In genomic region chr1:189012846-189013586, GRCm38 (mm10) we compare ENCODE assay signal across 8 mouse cellular contexts. TPM values are rescaled to one million over a fixed set of nuclear protein-coding genes. Genes with fewer than 3 reads are reported as not detected.
DNase-seq lines count a peak whose midpoint lies in the region; ATAC-seq lines count a peak whose summit lies in the region.

No protein-coding gene starts in this region.

- no peaks in the 10 kb centered on the region for H3K9me3 ChIP-seq in kidney, embryonic 14.5 days (ENCODE audit: control insufficient read depth, low read length)
- H3K9me3 ChIP-seq in limb, embryonic 10.5 days (replicated peaks): no peaks in the 10 kb centered on the region
- no peaks in the 10 kb centered on the region for H3K9me3 ChIP-seq in midbrain, embryonic 14.5 days (ENCODE audit: control insufficient read depth, low read length)

- no peak for DNase-seq in kidney, adult 8-10 months
- DNase-seq in limb, embryonic 10.5 days (ENCODE audit: low spot score): no peak
- peak; percentile 13 for DNase-seq in midbrain, embryonic 14.5 days
- no peak for DNase-seq in cerebellum, adult 9-11 months
- DNase-seq in gastrocnemius, adult 18-20 months (ENCODE audit: low spot score): no peak

- H3K27me3 ChIP-seq in kidney, embryonic 14.5 days (ENCODE audit: control insufficient read depth, insufficient read depth, low read length): peaks cover 3% of the 10 kb centered on the region; the same call in 1 of the 2 replicates
- peaks cover 23% of the 10 kb centered on the region for H3K27me3 ChIP-seq in limb, embryonic 10.5 days (ENCODE audit: low read depth, poor library complexity, severe bottlenecking)
- no peaks in the 10 kb centered on the region for H3K27me3 ChIP-seq in midbrain, embryonic 14.5 days (ENCODE audit: control insufficient read depth, insufficient read depth, low read length)

- H3K4me2 ChIP-seq in kidney, embryonic 14.5 days (replicated peaks; ENCODE audit: low read depth, low read length): peak overlapping the region; percentile 47
- H3K4me2 ChIP-seq in midbrain, embryonic 14.5 days (ENCODE audit: low read length): peak overlapping the region; percentile 26

- H3K4me3 ChIP-seq in kidney, embryonic 14.5 days (ENCODE audit: low read length): peak overlapping the region; percentile 16; the same call in 1 of the 2 replicates
- H3K4me3 ChIP-seq in limb, embryonic 10.5 days: peak overlapping the region; percentile 33
- H3K4me3 ChIP-seq in midbrain, embryonic 14.5 days (replicated peaks; ENCODE audit: low read depth, low read length): no peak overlapping the region

- no peaks in the 10 kb centered on the region for H3K36me3 ChIP-seq in kidney, embryonic 14.5 days (ENCODE audit: control insufficient read depth, insufficient read depth, low read length)
- no peaks in the 10 kb centered on the region for H3K36me3 ChIP-seq in limb, embryonic 10.5 days
- no peaks in the 10 kb centered on the region for H3K36me3 ChIP-seq in midbrain, embryonic 14.5 days (ENCODE audit: control insufficient read depth, insufficient read depth, low read length)

- peak; percentile 38; the same call in 1 of the 2 replicates for ATAC-seq in kidney, embryonic 14.5 days (ENCODE audit: low FRiP score, low TSS enrichment)
- ATAC-seq in erythroid progenitor cell, adult 5-6 weeks (replicated peaks; ENCODE audit: low FRiP score, poor library complexity, severe bottlenecking): peak; percentile 66
- ATAC-seq in midbrain, embryonic 14.5 days (ENCODE audit: low FRiP score, low TSS enrichment): no peak
- ATAC-seq in inflammation-experienced regulatory T-cells, adult 6 months: no peak

- H3K9ac ChIP-seq in kidney, embryonic 14.5 days (ENCODE audit: low read depth, low read length): no peak overlapping the region
- no peak overlapping the region for H3K9ac ChIP-seq in midbrain, embryonic 14.5 days (replicated peaks; ENCODE audit: low read length)

- no peak overlapping the region for H3K27ac ChIP-seq in kidney, embryonic 14.5 days (ENCODE audit: low read depth, low read length)
- H3K27ac ChIP-seq in limb, embryonic 10.5 days: peak overlapping the region; percentile 56; the same call in 1 of the 2 replicates
- no peak overlapping the region for H3K27ac ChIP-seq in midbrain, embryonic 14.5 days (replicated peaks; ENCODE audit: low read depth, low read length)

- peaks cover 6% of the 10 kb centered on the region for H3K4me1 ChIP-seq in kidney, embryonic 14.5 days (ENCODE audit: control insufficient read depth, insufficient read depth, low read length)
- H3K4me1 ChIP-seq in limb, embryonic 10.5 days: peaks cover 21% of the 10 kb centered on the region
- H3K4me1 ChIP-seq in midbrain, embryonic 14.5 days (ENCODE audit: control insufficient read depth, insufficient read depth, low read length): no peaks in the 10 kb centered on the region

- 5% methylated on average over 16 of the region's 16 CpGs for WGBS in kidney, embryonic 14.5 days
- WGBS in limb, embryonic 10.5 days: 5% methylated on average over 16 of the region's 16 CpGs
- 10% methylated on average over 16 of the region's 16 CpGs for WGBS in midbrain, embryonic 14.5 days

RNA-seq across cellular contexts. Expression of gene Kctd3, which starts 5.4 kb away (rescaled TPM):
- polyA plus RNA-seq in kidney, embryonic 14.5 days (2014; fragmentation: Nextera tagmentation; extraction: Ambion mirVana): 20.0 and 35.6 TPM in 2 replicates
- 7.6 and 11.7 TPM in 2 replicates for total RNA-seq in erythroid progenitor cell, adult 5-6 weeks (2015; ENCODE audit: low replicate concordance)
- total RNA-seq in erythroid progenitor cell, adult 5-6 weeks (2017; ENCODE audit: low replicate concordance): 10.2 and 14.8 TPM in 2 replicates
- 28.5 and 32.6 TPM in 2 replicates for polyA plus RNA-seq in limb, embryonic 10.5 days (2016; fragmentation: Nextera tagmentation; extraction: Ambion mirVana)
- polyA plus RNA-seq in midbrain, embryonic 14.5 days (2014; fragmentation: Nextera tagmentation; extraction: Ambion mirVana): 43.1 and 53.9 TPM in 2 replicates
- total RNA-seq in gastrocnemius, adult 18-20 months (2021): 10 to 100 TPM; 13.1 to 13.4 TPM
- polyA plus RNA-seq in inflammation-experienced regulatory T-cells, adult 6 months (2017; shearing (Covaris generic)): 10 to 100 TPM in 1 of 3 experiments, 1 to 10 TPM in 2; 3.7 to 11.3 (median 7.7) TPM

Comparison
In these comparisons a context has a peak if more than half of its experiments do, and no peak if none do; other contexts are left out.
1. ATAC-seq: peak in kidney, embryonic 14.5 days (single experiment) and erythroid progenitor cell, adult 5-6 weeks (single experiment); none in midbrain, embryonic 14.5 days (single experiment) and inflammation-experienced regulatory T-cells, adult 6 months (single experiment).